Mouse (Mus musculus): ENCODE data around the gene Smtn. TPM values are rescaled to one million over a fixed set of nuclear protein-coding genes. Genes with fewer than 3 reads are reported as not detected.

The Smtn gene
- total RNA-seq, 2 experiments from 2014 or later = 96.8 to 123 TPM

DNA sequence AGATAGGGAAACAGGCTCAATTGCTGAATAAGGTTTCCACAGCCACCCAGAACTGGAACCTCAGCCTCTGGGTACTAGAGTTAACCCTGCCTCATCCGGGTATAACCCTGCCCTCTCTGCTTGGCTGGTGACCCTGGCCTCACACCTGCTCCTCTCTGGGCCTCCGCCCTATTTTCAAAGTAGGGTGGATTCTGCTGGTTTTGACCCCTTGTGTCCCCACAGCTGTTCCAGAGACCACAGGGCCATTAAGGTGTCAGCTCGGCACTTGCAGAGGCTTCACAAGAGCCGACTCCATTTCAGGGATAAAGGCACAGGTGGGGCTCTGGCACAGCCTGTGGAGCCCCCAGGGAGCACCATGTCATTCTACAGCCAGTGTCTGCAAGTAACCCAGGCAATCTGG, 47.7 kb downstream of the Smtn start:
- no peak for DNase-seq
- intact Hi-C loops (cut with DNase I; ENCODE audit: low total_unique reads) = no loop called here

DNA sequence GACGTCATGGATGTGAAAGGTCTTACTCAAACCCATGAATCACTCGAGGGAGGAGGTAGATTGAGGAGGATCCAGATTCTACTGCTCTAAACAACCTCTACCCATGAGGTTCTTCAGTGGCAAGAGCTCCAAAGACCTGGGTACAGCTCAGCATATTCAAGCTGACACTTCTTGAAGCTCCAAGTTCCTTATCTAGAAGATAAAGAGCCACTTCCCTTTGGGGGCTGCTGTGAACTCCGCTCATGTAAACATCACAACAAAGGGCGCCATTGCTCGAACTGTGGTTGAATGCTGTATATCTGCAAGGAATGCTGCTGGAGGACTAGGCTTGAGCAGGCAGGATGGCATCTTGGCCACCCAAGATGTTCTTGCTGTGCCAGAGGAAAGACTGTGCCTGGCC, 51.4 kb downstream of the Smtn start:
- DNase-seq = no peak
- intact Hi-C loops (cut with DNase I; ENCODE audit: low total_unique reads) = no loop called here

DNA sequence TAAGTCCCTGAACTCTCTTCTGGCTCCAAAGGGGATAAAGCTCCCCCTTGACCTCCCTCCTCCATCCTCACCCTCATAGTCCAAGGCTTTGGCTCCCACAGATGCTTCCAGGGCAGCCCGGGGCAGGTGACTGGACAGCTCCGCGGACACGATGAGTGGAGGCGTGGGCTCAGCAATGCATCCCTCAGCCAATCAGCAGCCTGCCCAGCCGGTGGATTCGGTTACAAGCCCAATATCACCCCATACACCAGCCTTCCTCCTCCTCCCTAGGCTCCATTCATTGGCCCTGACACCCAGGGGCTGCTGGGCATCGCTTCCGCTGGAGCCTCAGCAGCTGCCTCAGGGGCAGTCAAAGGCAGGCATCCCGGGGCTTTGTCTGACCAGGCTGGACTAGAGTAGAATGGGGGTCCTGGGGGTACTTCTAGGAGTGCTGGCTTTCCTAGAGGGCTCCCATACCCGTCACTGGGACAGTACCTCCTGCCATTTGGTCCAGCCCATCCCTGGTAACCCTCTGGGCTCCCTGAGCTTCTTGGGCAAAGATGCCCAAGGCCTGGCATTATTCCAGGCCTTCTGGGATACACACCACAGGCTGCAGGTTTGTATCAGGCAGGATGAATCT, 52.4 kb downstream of the Smtn start, which contains the start of gene Pla2g3:
TSS of gene Pla2g3 (plus strand) at position 333 of the 619 bp plus-strand sequence.
- DNase-seq = peak; percentile 11
- intact Hi-C loops (cut with DNase I; ENCODE audit: low total_unique reads) = no loop called here

DNA sequence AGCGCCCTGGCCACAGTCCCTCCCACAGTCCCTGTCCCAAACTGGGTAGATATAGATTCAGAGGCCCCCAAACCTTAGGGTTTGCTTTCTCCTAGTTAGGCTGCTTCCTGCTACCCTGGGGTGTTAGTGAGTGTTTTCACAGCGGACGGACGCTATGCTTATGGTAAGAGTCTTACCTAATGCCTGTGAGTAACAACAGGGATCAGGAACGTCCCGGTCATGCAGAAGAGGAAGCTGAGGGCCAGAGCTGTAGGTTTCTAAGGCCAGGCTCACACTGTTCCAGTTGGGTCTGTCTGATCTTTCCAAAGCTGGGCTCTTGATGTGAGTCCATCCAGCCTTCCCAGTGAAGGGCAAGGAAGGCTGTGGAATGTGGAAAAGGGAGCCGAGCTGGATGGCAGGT, 54.1 kb downstream of the Smtn start:
- intact Hi-C loops (cut with DNase I; ENCODE audit: low total_unique reads) = no loop called here
- no peak for DNase-seq

DNA sequence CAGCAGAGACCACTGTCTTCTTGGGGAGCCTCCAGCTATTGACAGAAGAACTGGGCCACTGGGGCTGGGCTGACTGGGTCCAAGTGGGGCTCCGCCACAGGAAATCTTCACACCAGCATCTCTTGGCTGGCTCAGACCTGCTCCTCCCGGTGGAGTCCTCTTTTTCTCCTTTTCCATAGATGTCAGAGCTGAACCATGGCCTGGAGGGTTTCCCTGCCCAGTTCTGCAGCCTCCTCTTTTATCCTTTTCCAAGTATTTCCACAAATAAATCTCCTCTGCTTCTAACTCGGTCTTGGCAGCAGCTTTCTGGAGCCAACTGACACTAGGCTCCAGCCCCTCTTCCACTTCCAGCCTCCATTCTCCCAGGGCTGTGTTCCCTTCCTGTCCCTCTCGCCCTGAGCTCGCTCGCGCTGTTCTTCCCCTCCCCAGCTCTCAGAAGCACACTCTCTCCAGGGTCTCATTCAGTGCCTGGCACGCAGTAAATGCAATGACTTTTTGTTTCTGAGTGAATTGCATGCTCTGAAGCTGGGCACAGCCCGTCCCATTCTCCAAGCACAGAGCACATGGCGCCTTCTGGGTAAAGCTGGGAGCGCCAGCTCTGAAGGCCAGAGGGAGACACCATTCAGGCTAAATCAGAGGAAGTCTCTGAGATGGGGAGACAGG, 56.3 kb downstream of the Smtn start:
- intact Hi-C loops (cut with DNase I; ENCODE audit: low total_unique reads) = no loop called here
- DNase-seq = no peak

DNA sequence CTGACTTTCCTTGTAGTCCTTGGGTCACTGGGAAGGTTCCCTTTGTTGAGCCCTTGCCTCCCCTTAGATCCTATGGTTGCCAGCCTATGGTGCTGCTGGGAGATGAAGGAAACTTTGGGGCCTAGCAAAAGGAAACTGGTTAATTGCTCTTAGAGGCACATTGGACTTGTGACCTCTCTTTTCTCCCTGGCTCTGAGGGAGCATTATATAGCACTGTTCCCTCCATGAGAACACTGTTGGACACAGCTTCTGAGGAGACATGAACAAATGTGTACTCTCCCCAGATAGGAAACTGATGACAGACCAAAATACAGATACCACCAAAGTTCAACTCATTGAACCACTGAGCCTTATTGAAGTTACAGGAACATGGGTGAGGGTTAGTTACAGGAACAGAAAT, 64.9 kb downstream of the Smtn start:
- intact Hi-C loops (cut with DNase I; ENCODE audit: low total_unique reads) = loop anchor here (2.0 to 10.0 kb wide), 3 partner anchors 41 to 309 kb away; no protein-coding TSS in a partner anchor
- no peak for DNase-seq

DNA sequence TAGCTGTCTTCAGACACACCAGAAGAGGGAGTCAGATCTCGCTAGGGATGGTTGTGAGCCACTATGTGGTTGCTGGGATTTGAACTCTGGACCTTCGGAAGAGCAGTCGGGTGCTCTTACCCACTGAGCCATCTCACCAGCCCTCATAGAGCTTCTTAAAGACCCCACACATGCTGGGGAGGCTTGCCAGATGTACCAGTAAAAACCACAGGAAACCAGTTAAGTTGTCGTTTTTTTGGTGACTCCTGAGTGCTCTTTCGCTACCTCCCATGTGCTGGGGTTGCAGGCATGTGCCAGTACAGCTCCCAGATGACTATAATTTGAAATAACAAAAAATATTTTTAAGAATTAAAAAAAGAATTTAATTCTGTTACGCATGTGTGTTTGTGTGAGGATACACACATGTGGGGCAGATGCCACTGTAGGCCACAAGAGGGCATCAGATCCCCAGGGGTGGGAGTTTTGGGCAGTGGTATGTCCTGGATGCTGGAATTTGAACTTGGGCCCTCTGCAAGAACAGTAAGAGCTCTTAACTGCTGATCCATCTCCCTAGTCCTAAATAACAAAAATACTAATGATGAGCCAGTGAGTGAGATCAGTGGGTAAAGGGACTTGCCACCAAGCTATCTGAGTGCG, 65.8 kb downstream of the Smtn start:
- DNase-seq = no peak
- intact Hi-C loops (cut with DNase I; ENCODE audit: low total_unique reads) = loop anchor here (2.0 to 10.0 kb wide), 3 partner anchors 42 to 310 kb away; no protein-coding TSS in a partner anchor

DNA sequence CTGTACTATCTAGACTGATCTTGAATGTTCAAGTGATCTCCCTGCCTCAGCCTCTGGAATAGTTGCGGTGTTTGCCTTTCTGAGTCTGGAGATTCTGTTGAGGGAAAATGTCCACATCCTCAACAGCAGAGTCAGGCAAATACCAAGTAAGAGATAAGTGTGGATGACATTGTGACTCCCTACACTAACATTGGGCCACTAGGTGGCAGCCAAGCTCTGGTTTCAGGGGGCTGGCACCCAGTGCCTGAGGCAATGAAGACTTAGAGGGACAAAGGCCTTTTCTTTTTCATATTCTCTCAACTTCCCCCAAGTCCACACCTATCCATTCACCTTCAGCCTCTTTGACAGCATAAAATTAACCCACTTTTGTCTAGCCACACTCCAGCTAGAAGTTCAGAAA, 67.9 kb downstream of the Smtn start:
- peak; percentile 85 for DNase-seq
- intact Hi-C loops (cut with DNase I; ENCODE audit: low total_unique reads) = loop anchor here (10.0 kb wide), 2 partner anchors 162 to 312 kb away; no protein-coding TSS in a partner anchor

DNA sequence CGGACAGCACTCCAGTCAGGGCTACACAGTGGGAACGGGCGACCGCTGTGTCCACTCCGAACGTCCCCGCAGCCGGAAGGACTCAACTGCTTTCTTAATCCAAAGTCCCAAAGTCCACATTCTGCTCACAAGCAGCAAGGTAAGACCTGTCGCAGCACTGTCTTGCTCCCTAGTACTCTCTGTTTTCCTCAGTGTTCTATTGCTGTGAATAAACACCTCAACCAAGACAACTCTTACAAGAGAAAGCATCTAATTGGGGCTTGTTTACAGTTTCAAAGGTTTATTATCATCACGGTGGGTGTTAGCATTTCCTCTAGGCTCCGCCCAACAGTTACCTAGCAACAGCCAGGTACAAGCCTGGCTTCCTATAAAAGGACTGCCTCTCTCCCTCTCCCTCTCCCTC, 69.0 kb downstream of the Smtn start:
- intact Hi-C loops (cut with DNase I; ENCODE audit: low total_unique reads) = loop anchor here (10.0 kb wide), 2 partner anchors 163 to 313 kb away; no protein-coding TSS in a partner anchor

More for the DNA sequence above, 69.0 kb downstream of the Smtn start:
- no peak for DNase-seq

Other genes starting within 250 kb of the Smtn start
- gene Pik3ip1, start 210.2 kb downstream of the Smtn start, total RNA-seq (2021) = 10 to 100 TPM; 10.4 to 13.0 TPM
- 10 to 100 TPM; 13.2 to 13.6 TPM for gene Limk2, start 131.4 kb downstream of the Smtn start, total RNA-seq (2021)
- gene Rnf185, start 88.2 kb downstream of the Smtn start, total RNA-seq (2021) = 10 to 100 TPM; 16.5 to 17.2 TPM
- under 1 TPM in 1 of 2 experiments, not detected in 1; 0.09 TPM for gene Pla2g3, start 52.3 kb downstream of the Smtn start, total RNA-seq (2021)
- gene Inpp5j, start 35.8 kb downstream of the Smtn start, total RNA-seq (2021) = 1 to 10 TPM; 1.9 to 2.9 TPM
- gene Selenom, start 25.9 kb downstream of the Smtn start, total RNA-seq (2021) = 10 to 100 TPM; 27.5 to 38.5 TPM
- gene Morc2a, start 108.6 kb upstream of the Smtn start, total RNA-seq (2021) = 10 to 100 TPM; 17.4 to 17.5 TPM

All from gastrocnemius, postnatal 14 days (tissue).